8 mouse cellular contexts compared by ENCODE assay signal in the genomic region with DNA sequence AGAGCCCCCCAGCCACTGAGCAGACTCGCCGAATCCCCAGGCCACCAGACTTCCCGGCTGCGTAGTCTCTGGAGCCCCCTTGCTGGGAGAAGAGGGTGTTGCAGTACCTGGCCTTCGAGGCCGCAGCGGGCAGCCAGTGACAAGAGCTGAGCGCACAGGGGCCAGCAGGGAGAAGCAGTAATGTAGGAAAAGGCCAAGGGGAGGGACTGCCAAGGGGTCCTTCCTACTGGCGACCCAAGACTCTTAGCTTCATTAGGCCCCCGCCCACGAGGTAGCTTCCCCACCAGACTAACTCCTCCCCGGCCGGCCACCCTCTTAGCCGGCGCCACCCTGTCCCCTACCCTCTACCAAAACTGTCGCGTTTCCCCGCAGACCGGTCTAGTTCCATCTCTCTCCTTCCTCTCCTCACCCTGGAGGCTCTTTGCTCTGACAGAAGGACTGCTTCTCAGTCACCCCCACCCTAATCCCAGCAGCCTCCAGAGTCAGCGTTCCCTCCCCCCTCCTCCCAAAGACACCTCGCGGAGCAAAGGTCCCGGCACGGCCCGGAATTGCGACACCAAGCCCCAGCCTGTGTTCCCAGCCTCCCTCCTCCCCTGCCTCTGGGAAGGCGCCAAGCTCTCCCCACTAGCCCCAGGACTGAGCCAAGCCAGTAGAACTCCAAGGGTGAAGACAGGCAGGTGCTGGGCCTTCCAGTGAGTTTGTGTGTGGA. TPM values are rescaled to one million over a fixed set of nuclear protein-coding genes. Genes with fewer than 3 reads are reported as not detected.
DNase-seq lines count a peak whose midpoint lies in the region; ATAC-seq lines count a peak whose summit lies in the region.

No protein-coding gene starts in this region.

- ATAC-seq in granulocyte monocyte progenitor cell, adult 5-6 weeks (replicated peaks; ENCODE audit: poor library complexity, severe bottlenecking), result peak; percentile 83
- ATAC-seq in intestine, embryonic 16.5 days, result peak; percentile 94
- ATAC-seq in neural tube, embryonic 14.5 days (ENCODE audit: low read depth), result peak; percentile 82

- H3K36me3 ChIP-seq in intestine, embryonic 16.5 days (ENCODE audit: control insufficient read depth, insufficient read depth, low read length), result no peaks in the 10 kb centered on the region
- no peaks in the 10 kb centered on the region for H3K36me3 ChIP-seq in neural tube, embryonic 14.5 days (ENCODE audit: control insufficient read depth, insufficient read depth, low read length)

- H3K4me3 ChIP-seq in intestine, embryonic 16.5 days (ENCODE audit: low read length), result peak overlapping the region; percentile 48
- peak overlapping the region; percentile 20; the same call in 1 of the 2 replicates for H3K4me3 ChIP-seq in neural tube, embryonic 14.5 days (ENCODE audit: low read depth, low read length)

- H3K27ac ChIP-seq in intestine, embryonic 16.5 days (ENCODE audit: low read length), result peak overlapping the region; percentile 75
- H3K27ac ChIP-seq in neural tube, embryonic 14.5 days (ENCODE audit: low read depth, low read length), result no peak overlapping the region

- WGBS in intestine, embryonic 16.5 days, result 3% methylated on average over 27 of the region's 27 CpGs
- WGBS in neural tube, embryonic 14.5 days, result under 1% methylated on average over 23 of the region's 27 CpGs

- H3K9ac ChIP-seq in intestine, embryonic 16.5 days (ENCODE audit: low read depth, low read length), result peak overlapping the region; percentile 64
- H3K9ac ChIP-seq in neural tube, embryonic 14.5 days (replicated peaks; ENCODE audit: low read depth, low read length), result 0 out of 2 replicates have a peak overlapping the region, but pooled peaks have one; percentile 21

- peak overlapping the region; percentile 71 for H3K4me2 ChIP-seq in intestine, embryonic 16.5 days (ENCODE audit: low read depth, low read length)
- peak overlapping the region; percentile 54 for H3K4me2 ChIP-seq in neural tube, embryonic 14.5 days (ENCODE audit: low read depth, low read length)

- no peaks in the 10 kb centered on the region for H3K27me3 ChIP-seq in intestine, embryonic 16.5 days (replicated peaks; ENCODE audit: control insufficient read depth, insufficient read depth, low read length)
- H3K27me3 ChIP-seq in neural tube, embryonic 14.5 days (ENCODE audit: control insufficient read depth, insufficient read depth, low read length), result no peaks in the 10 kb centered on the region

- DNase-seq in B cell, adult 2 months, result peak; percentile 65
- peak; percentile 69 for DNase-seq in ZHBTc4 (ENCODE audit: low read depth, low spot score)
- DNase-seq in embryo, embryonic 10.5 days (ENCODE audit: low spot score), result peak; percentile 84
- peak; percentile 92 to 94 for DNase-seq in lung, adult 18-20 months
- peak; percentile 62 for DNase-seq in urinary bladder, adult 2 months (ENCODE audit: low spot score)

- no peaks in the 10 kb centered on the region for H3K9me3 ChIP-seq in intestine, embryonic 16.5 days (ENCODE audit: control insufficient read depth, low read length)
- H3K9me3 ChIP-seq in neural tube, embryonic 14.5 days (ENCODE audit: control insufficient read depth, low read length), result no peaks in the 10 kb centered on the region

- peaks cover 12% of the 10 kb centered on the region for H3K4me1 ChIP-seq in intestine, embryonic 16.5 days (ENCODE audit: control insufficient read depth, insufficient read depth, low read length)
- no peaks in the 10 kb centered on the region for H3K4me1 ChIP-seq in neural tube, embryonic 14.5 days (ENCODE audit: control insufficient read depth, insufficient read depth, low read length)

RNA-seq across cellular contexts. Expression of gene Nr1h3, which starts 7.9 kb away (rescaled TPM):
- 0.15 and 3.6 TPM in 2 replicates for total RNA-seq in granulocyte monocyte progenitor cell, adult 5-6 weeks (2014; fragmentation: Nextera tagmentation)
- 0.15 and 1.1 TPM in 2 replicates for total RNA-seq in granulocyte monocyte progenitor cell, adult 5-6 weeks (2017)
- 21.8 and 24.2 TPM in 2 replicates for polyA plus RNA-seq in intestine, embryonic 16.5 days (2015; fragmentation: Nextera tagmentation; extraction: Ambion mirVana)
- 1.7 and 2.1 TPM in 2 replicates for polyA plus RNA-seq in neural tube, embryonic 14.5 days (2014; fragmentation: Nextera tagmentation; extraction: Ambion mirVana)
- 18.6 and 20.8 TPM in 2 replicates for polyA plus RNA-seq in urinary bladder, adult 2 months (2012; rRNA removed)

RNA-seq across cellular contexts. Expression of gene Acp2, which starts 7.9 kb away (rescaled TPM):
- 21.8 and 22.6 TPM in 2 replicates for total RNA-seq in granulocyte monocyte progenitor cell, adult 5-6 weeks (2014; fragmentation: Nextera tagmentation)
- total RNA-seq in granulocyte monocyte progenitor cell, adult 5-6 weeks (2017), result 16.0 and 17.0 TPM in 2 replicates
- polyA plus RNA-seq in intestine, embryonic 16.5 days (2015; fragmentation: Nextera tagmentation; extraction: Ambion mirVana), result 20.4 and 22.9 TPM in 2 replicates
- 43.2 and 45.9 TPM in 2 replicates for polyA plus RNA-seq in neural tube, embryonic 14.5 days (2014; fragmentation: Nextera tagmentation; extraction: Ambion mirVana)
- 18.8 and 24.2 TPM in 2 replicates for polyA plus RNA-seq in urinary bladder, adult 2 months (2012; rRNA removed)

RNA-seq across cellular contexts. Expression of gene Madd, which starts 11.1 kb away (rescaled TPM):
- 49.5 and 64.6 TPM in 2 replicates for total RNA-seq in granulocyte monocyte progenitor cell, adult 5-6 weeks (2014; fragmentation: Nextera tagmentation)
- total RNA-seq in granulocyte monocyte progenitor cell, adult 5-6 weeks (2017), result 21.3 and 26.5 TPM in 2 replicates
- 8.5 and 8.9 TPM in 2 replicates for polyA plus RNA-seq in intestine, embryonic 16.5 days (2015; fragmentation: Nextera tagmentation; extraction: Ambion mirVana)
- polyA plus RNA-seq in neural tube, embryonic 14.5 days (2014; fragmentation: Nextera tagmentation; extraction: Ambion mirVana), result 61.4 and 64.5 TPM in 2 replicates
- 19.7 and 20.7 TPM in 2 replicates for polyA plus RNA-seq in urinary bladder, adult 2 months (2012; rRNA removed)

RNA-seq across cellular contexts. Expression of gene Ddb2, which starts 42.0 kb away (rescaled TPM):
- total RNA-seq in granulocyte monocyte progenitor cell, adult 5-6 weeks (2014; fragmentation: Nextera tagmentation), result 18.4 and 22.8 TPM in 2 replicates
- 9.9 and 11.2 TPM in 2 replicates for total RNA-seq in granulocyte monocyte progenitor cell, adult 5-6 weeks (2017)
- polyA plus RNA-seq in intestine, embryonic 16.5 days (2015; fragmentation: Nextera tagmentation; extraction: Ambion mirVana), result 14.4 and 15.2 TPM in 2 replicates
- 12.9 and 13.5 TPM in 2 replicates for polyA plus RNA-seq in neural tube, embryonic 14.5 days (2014; fragmentation: Nextera tagmentation; extraction: Ambion mirVana)
- polyA plus RNA-seq in urinary bladder, adult 2 months (2012; rRNA removed), result 28.5 and 43.1 TPM in 2 replicates
